Mouse (Mus musculus): Measurements from ENCODE around the gene Pga5. TPM values are rescaled to one million over a fixed set of nuclear protein-coding genes. Genes with fewer than 3 reads are reported as not detected.

Gene Pga5
- 0.10 TPM in 1 of 2 replicates, not detected in the other for polyA plus RNA-seq (2015; fragmentation: Nextera tagmentation; extraction: Ambion mirVana)

DNA sequence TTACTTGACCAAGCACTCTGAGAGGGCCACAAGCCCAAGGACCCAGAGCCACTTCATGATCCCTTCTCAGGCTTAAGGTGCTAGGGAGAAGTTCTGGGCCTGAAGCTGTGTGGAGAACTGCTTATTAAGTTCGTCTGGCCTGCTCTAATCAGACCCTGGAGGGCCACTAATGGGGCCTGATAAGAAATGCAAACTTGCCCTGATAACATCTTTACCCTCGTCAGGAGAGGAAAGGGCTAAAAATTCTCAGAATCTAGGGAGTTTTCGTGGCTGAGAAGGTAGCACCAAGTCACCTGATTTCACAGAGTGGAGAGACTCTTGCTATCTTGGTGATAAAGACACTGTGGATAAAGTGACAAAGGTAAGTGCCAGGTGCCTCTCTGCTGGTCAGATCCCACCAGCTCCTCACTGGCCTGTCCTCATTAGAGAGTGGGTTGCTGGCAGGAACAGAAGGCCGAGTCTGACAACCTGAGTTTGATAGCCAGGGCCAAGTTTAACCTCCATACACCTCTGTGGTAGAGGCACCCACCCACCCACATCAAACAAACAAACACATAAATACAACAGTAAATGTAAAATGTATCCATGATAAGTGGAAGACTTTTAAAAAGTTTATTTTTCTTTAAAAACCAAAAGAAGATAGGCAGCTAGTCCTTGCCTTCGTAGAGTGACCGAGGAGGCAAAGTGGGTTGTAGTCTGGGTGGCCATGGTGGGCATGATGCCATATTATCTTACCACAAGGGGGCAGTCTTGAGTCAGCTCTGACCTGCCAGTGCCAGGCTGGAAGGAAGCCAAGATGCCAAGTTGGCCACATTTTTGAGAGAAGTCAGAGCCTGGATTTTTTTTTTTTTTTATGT lies at the start of gene Pga5:
Gene Pga5 (minus strand): TSS at position 157 of the 857 bp plus-strand sequence.
- peak; percentile 34; the same call in 1 of the 2 replicates for ATAC-seq (ENCODE audit: low FRiP score, low read depth)
- Histone ChIP-seq H3K4me2 (replicated peaks) (no peak within 1 kb of the TSS), H3K4me3 (no peak within 1 kb of the TSS), H3K4me1 (peaks cover 5% of the 10 kb centered on the region), H3K27ac (no peak within 1 kb of the TSS), H3K9me3 (no peaks in the 10 kb centered on the region), H3K27me3 (no peaks in the 10 kb centered on the region), H3K9ac (no peak within 1 kb of the TSS), H3K36me3 (no peaks in the 10 kb centered on the region)
- 39% methylated on average over 6 of the region's 6 CpGs for WGBS

- no peak for ATAC-seq (ENCODE audit: low FRiP score, low read depth)
- no peaks in the 10 kb centered on the region for H3K36me3 ChIP-seq
- no peaks in the 10 kb centered on the region for H3K9me3 ChIP-seq
- H3K27me3 ChIP-seq: no peaks in the 10 kb centered on the region
- no peak overlapping the region for H3K4me2 ChIP-seq (replicated peaks)
- WGBS: 79% methylated on average over 13 of the region's 13 CpGs
- H3K27ac ChIP-seq: no peak overlapping the region
- no peak overlapping the region for H3K9ac ChIP-seq
- no peak overlapping the region for H3K4me3 ChIP-seq
- peaks cover 24% of the 10 kb centered on the region for H3K4me1 ChIP-seq
Measured at GRCm38 (mm10) chr19:10724629-10725363, 46.9 kb upstream of the Pga5 start.

GRCm38 (mm10) chr19:10723649-10724048 lies 45.8 kb upstream of the Pga5 start:
- WGBS: 27% methylated on average over 5 of the region's 5 CpGs
- H3K4me2 ChIP-seq (replicated peaks): no peak overlapping the region
- no peak overlapping the region for H3K9ac ChIP-seq
- no peaks in the 10 kb centered on the region for H3K36me3 ChIP-seq
- peaks cover 28% of the 10 kb centered on the region for H3K4me1 ChIP-seq
- no peaks in the 10 kb centered on the region for H3K9me3 ChIP-seq
- H3K4me3 ChIP-seq: no peak overlapping the region
- no peak overlapping the region for H3K27ac ChIP-seq
- ATAC-seq (ENCODE audit: low FRiP score, low read depth): peak; percentile 30; the same call in 1 of the 2 replicates
- H3K27me3 ChIP-seq: no peaks in the 10 kb centered on the region

GRCm38 (mm10) chr19:10723084-10723483 lies 45.2 kb upstream of the Pga5 start:
- H3K4me3 ChIP-seq: no peak overlapping the region
- no peaks in the 10 kb centered on the region for H3K27me3 ChIP-seq
- H3K4me1 ChIP-seq: peaks cover 28% of the 10 kb centered on the region
- H3K9me3 ChIP-seq: no peaks in the 10 kb centered on the region
- H3K4me2 ChIP-seq (replicated peaks): no peak overlapping the region
- WGBS: 17% methylated on average over 13 of the region's 13 CpGs
- H3K36me3 ChIP-seq: no peaks in the 10 kb centered on the region
- H3K27ac ChIP-seq: no peak overlapping the region
- H3K9ac ChIP-seq: no peak overlapping the region
- no peak for ATAC-seq (ENCODE audit: low FRiP score, low read depth)

- no peak for ATAC-seq (ENCODE audit: low FRiP score, low read depth)
- Histone ChIP-seq H3K9me3 (no peaks in the 10 kb centered on the region), H3K9ac (no peak overlapping the region), H3K4me2 (replicated peaks) (no peak overlapping the region), H3K36me3 (no peaks in the 10 kb centered on the region), H3K27ac (no peak overlapping the region), H3K4me1 (peaks cover 28% of the 10 kb centered on the region), H3K4me3 (no peak overlapping the region), H3K27me3 (no peaks in the 10 kb centered on the region)
- WGBS: 27% methylated on average over 5 of the region's 5 CpGs
Measured at GRCm38 (mm10) chr19:10721064-10721463, 43.2 kb upstream of the Pga5 start.

GRCm38 (mm10) chr19:10720524-10720923 lies 42.7 kb upstream of the Pga5 start:
- 20% methylated on average over 3 of the region's 3 CpGs for WGBS
- H3K36me3 ChIP-seq: no peaks in the 10 kb centered on the region
- no peak for ATAC-seq (ENCODE audit: low FRiP score, low read depth)
- no peak overlapping the region for H3K4me3 ChIP-seq
- H3K9ac ChIP-seq: no peak overlapping the region; the same call in 1 of the 2 replicates
- no peak overlapping the region for H3K27ac ChIP-seq
- peaks cover 28% of the 10 kb centered on the region for H3K4me1 ChIP-seq
- no peaks in the 10 kb centered on the region for H3K9me3 ChIP-seq
- H3K4me2 ChIP-seq (replicated peaks): no peak overlapping the region
- no peaks in the 10 kb centered on the region for H3K27me3 ChIP-seq

DNA sequence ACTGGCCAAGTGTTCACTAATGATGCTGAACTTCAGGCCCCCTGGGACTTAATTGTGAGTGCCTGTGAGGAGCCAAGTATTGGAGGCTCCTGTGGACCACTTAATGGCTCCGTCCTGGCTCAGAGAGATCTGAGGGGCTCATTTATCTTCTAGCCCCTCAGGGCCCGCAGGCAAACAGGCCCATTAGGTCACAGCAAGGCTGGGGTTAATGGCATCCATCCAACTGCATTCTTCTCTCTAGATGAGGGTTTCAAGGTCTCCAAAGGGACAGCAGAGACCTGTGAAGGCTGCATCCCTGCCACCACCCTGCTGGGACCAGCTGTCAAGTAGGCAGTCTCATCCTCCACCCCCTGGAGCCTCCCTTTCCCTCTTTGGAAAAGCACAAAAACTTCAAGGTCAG lies 41.9 kb upstream of the Pga5 start:
- H3K4me1 ChIP-seq: peaks cover 28% of the 10 kb centered on the region
- WGBS: 8% methylated on average over 2 of the region's 2 CpGs
- no peak overlapping the region for H3K4me3 ChIP-seq
- H3K9me3 ChIP-seq: no peaks in the 10 kb centered on the region
- H3K9ac ChIP-seq: peak overlapping the region; percentile 19; the same call in 1 of the 2 replicates
- H3K27me3 ChIP-seq: no peaks in the 10 kb centered on the region
- H3K4me2 ChIP-seq (replicated peaks): no peak overlapping the region
- ATAC-seq (ENCODE audit: low FRiP score, low read depth): no peak
- no peaks in the 10 kb centered on the region for H3K36me3 ChIP-seq
- H3K27ac ChIP-seq: no peak overlapping the region

DNA sequence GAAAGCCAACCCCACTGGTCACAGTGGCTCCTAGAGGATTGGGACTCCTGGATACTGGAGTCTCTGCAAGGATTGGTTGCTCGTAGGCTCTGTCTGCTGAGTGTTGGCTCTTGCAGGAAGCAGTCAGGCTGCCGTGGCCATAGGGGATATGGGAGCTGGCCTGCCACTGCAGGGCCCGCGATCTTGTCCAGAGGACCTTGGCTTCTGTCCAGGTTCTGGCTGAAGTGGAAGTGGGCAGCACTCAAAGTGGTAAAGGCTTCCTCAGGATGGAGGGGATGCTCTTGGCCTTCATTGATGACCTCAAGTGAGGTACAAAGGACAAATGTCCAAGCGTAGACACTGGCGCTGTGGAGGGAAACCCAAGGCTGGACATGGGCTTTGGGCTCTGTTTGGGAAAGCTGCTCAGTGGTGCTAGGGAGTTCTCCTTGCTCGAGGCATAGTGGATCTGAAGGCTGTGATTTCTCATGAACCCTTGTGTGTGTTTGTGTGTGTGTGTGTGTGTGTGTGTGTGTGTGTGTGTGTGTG lies 40.4 kb upstream of the Pga5 start:
- ATAC-seq (ENCODE audit: low FRiP score, low read depth): no peak
- H3K4me1 ChIP-seq: peaks cover 31% of the 10 kb centered on the region
- H3K9me3 ChIP-seq: no peaks in the 10 kb centered on the region
- no peak overlapping the region for H3K4me2 ChIP-seq (replicated peaks)
- H3K36me3 ChIP-seq: peaks cover 10% of the 10 kb centered on the region
- WGBS: 73% methylated on average over 7 of the region's 7 CpGs
- no peaks in the 10 kb centered on the region for H3K27me3 ChIP-seq
- H3K27ac ChIP-seq: no peak overlapping the region
- H3K9ac ChIP-seq: no peak overlapping the region
- H3K4me3 ChIP-seq: no peak overlapping the region

- Histone ChIP-seq H3K4me2 (replicated peaks) (no peak overlapping the region), H3K27ac (no peak overlapping the region; the same call in 1 of the 2 replicates), H3K9ac (no peak overlapping the region), H3K4me3 (no peak overlapping the region), H3K27me3 (no peaks in the 10 kb centered on the region), H3K9me3 (no peaks in the 10 kb centered on the region), H3K4me1 (peaks cover 17% of the 10 kb centered on the region), H3K36me3 (peaks cover 38% of the 10 kb centered on the region)
- WGBS: 87% methylated on average over 6 of the region's 6 CpGs
- no peak for ATAC-seq (ENCODE audit: low FRiP score, low read depth)
Measured at GRCm38 (mm10) chr19:10715476-10715875, 37.6 kb upstream of the Pga5 start.

GRCm38 (mm10) chr19:10714682-10715475 lies 37.0 kb upstream of the Pga5 start:
- no peaks in the 10 kb centered on the region for H3K9me3 ChIP-seq
- WGBS: 34% methylated on average over 4 of the region's 4 CpGs
- peaks cover 44% of the 10 kb centered on the region for H3K36me3 ChIP-seq
- H3K27me3 ChIP-seq: no peaks in the 10 kb centered on the region
- H3K27ac ChIP-seq: peak overlapping the region; percentile 39; the same call in 1 of the 2 replicates
- peaks cover 16% of the 10 kb centered on the region for H3K4me1 ChIP-seq
- peak; percentile 63; the same call in 1 of the 2 replicates for ATAC-seq (ENCODE audit: low FRiP score, low read depth)
- no peak overlapping the region for H3K4me3 ChIP-seq
- no peak overlapping the region for H3K4me2 ChIP-seq (replicated peaks)
- H3K9ac ChIP-seq: 0 out of 2 replicates have a peak overlapping the region, but pooled peaks have one; percentile 25

- Histone ChIP-seq H3K27me3 (no peaks in the 10 kb centered on the region), H3K4me2 (replicated peaks) (no peak overlapping the region), H3K9ac (0 out of 2 replicates have a peak overlapping the region, but pooled peaks have one; percentile 25), H3K4me3 (no peak overlapping the region), H3K4me1 (peaks cover 18% of the 10 kb centered on the region), H3K9me3 (no peaks in the 10 kb centered on the region), H3K27ac (peak overlapping the region; percentile 39; the same call in 1 of the 2 replicates), H3K36me3 (peaks cover 45% of the 10 kb centered on the region)
- 81% methylated on average over 6 of the region's 6 CpGs for WGBS
- no peak for ATAC-seq (ENCODE audit: low FRiP score, low read depth)
Measured at GRCm38 (mm10) chr19:10714168-10714567, 36.3 kb upstream of the Pga5 start.

Data from limb, embryonic 13.5 days (tissue).